Mouse (Mus musculus) lung, embryonic 15.5 days (tissue): ENCODE data around the gene Emc4. TPM values are rescaled to one million over a fixed set of nuclear protein-coding genes. Genes with fewer than 3 reads are reported as not detected.
A peak's percentile ranks its signal among the peaks of the same experiment; 100 is the strongest.

Experiments used
- ATAC-seq: fragments of 200-750 bp; cut with Nextera tagmentation; 2 replicates; pipeline ENCODE4 v1.8.0; 2017; ENCODE audit warnings: moderate number of reproducible peaks, borderline replicate concordance; ENCODE audit not compliant: low FRiP score, low TSS enrichment; ENCODE audit errors: extremely low read depth
- H3K27ac ChIP-seq: fragments of 300-500 bp; sonication (generic); 2 replicates; pipeline ENCODE4 v1.5.1; 2015; ENCODE audit warnings: moderate library complexity, mild to moderate bottlenecking, inconsistent platforms
- H3K27me3 ChIP-seq: fragments of 300-500 bp; sonication (generic); 2 replicates; pipeline ENCODE4 v1.6.1; 2015; ENCODE audit warnings: inconsistent platforms
- H3K36me3 ChIP-seq: fragments of 300-500 bp; sonication (generic); 2 replicates; pipeline ENCODE4 v1.6.1; 2015; ENCODE audit warnings: inconsistent platforms
- H3K4me1 ChIP-seq: fragments of 300-500 bp; sonication (generic); 2 replicates; pipeline ENCODE4 v1.6.1; 2015; ENCODE audit warnings: inconsistent platforms
- H3K4me2 ChIP-seq: fragments of 300-500 bp; sonication (generic); 2 replicates; pipeline ENCODE4 v1.6.1; 2015; ENCODE audit warnings: inconsistent platforms, mild to moderate bottlenecking, moderate library complexity
- H3K4me3 ChIP-seq: fragments of 300-500 bp; sonication (generic); 2 replicates; pipeline ENCODE4 v1.5.1; 2015; ENCODE audit warnings: mild to moderate bottlenecking, inconsistent platforms
- H3K9ac ChIP-seq: fragments of 300-500 bp; sonication (generic); 2 replicates; pipeline ENCODE4 v1.6.1; 2015; ENCODE audit warnings: inconsistent platforms
- H3K9me3 ChIP-seq: fragments of 300-500 bp; sonication (generic); 2 replicates; pipeline ENCODE4 v1.6.1; 2016; ENCODE audit warnings: inconsistent platforms
- WGBS: fragments of 180-500 bp; shearing (Covaris S2); methylation state at CpG from one replicate; pipeline ENCODE4 v1.1.7; 2015; 5-methylcytosine and 5-hydroxymethylcytosine counted together
- polyA plus RNA-seq: library from polyadenylated mRNA; unstranded; fragments of >200 nt; fragmentation: Nextera tagmentation; extraction: Ambion mirVana; gene quantifications from 2 replicates; pipeline ENCODE4 v1.2.1, GENCODE M21; 2015

Emc4 gene
- polyA plus RNA-seq, result 107 and 113 TPM in 2 replicates

DNA sequence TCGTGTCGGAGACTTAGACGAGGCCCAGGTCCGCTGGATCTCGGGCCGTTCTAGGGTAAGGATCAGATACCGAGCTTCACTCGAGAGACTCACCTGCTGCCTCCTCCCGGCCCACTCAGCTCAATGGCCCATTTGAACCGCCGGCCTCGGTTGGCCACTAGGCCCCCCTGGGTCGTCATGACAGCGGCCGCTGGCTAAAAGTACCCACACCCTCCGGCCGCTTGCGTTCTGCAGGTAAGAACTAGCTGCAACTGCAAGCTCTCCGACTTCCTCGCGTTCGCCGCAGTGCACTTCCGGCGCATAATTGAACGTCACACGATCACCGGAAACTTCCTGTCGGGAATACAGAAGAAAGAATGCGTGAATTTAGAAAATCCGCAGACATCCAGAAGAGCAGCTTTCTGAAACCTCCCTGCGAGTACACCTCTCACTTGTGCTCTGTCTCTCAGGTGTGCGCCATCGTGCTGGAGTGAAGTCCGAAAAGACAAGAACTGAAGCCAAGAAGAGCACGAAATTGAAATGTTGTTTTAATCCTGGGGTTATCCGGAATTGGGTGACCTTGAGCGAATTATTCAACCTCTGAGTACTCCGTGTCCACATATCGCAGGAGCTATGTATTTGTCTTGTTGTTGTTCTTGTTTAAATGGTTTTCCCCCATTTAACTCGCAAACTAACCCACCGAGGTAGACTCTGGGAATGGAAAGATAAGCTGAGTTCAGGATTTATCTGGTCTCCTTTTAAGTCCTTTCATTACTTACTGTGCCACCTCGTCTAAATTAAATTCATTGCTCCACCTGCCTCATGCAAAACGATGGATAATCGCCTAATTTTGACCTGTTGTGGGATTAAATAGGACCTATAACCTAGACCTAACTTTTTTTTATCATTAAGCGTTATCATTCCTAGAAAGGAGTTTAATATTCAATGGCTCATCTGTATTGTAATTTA, at the start of gene Emc4:
TSS of gene Emc4 (minus strand) at position 302 of the 948 bp plus-strand sequence.
- Histone ChIP-seq H3K4me1 (peaks cover 13% of the 10 kb centered on the region), H3K4me2 (peak within 1 kb of the TSS; percentile 75), H3K36me3 (peaks cover 17% of the 10 kb centered on the region), H3K4me3 (peak within 1 kb of the TSS; percentile 81), H3K9ac (peak within 1 kb of the TSS; percentile 88), H3K9me3 (no peaks in the 10 kb centered on the region), H3K27ac (peak within 1 kb of the TSS; percentile 82), H3K27me3 (no peaks in the 10 kb centered on the region)
- 1% methylated on average over 46 of the region's 46 CpGs for WGBS
- peak; percentile 83 for ATAC-seq

DNA sequence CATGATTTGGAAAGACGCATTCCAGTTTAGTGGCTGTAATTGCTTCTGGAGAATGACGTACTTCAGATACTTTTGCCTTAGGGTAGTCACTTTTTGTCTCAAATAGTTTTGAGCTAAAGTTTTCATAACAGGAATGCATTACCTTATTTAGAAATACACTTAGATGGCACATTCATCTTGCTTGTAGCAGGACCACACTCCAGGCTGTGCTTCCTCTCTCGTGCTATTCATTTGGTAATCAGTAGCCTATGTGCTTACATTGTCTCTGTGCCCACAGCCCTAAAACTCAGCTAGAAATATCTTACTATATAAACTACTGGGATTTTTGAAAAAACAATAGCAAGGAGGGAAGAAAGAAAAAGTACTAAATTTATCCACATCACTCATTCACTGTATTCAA, 39.2 kb upstream of the Emc4 start:
- no peak overlapping the region for H3K27ac ChIP-seq
- no peak overlapping the region for H3K9ac ChIP-seq
- H3K4me2 ChIP-seq, result no peak overlapping the region
- H3K27me3 ChIP-seq, result no peaks in the 10 kb centered on the region
- no peaks in the 10 kb centered on the region for H3K4me1 ChIP-seq
- H3K36me3 ChIP-seq, result peaks cover 28% of the 10 kb centered on the region
- 85% methylated on average over 3 of the region's 3 CpGs for WGBS
- H3K4me3 ChIP-seq, result no peak overlapping the region
- no peaks in the 10 kb centered on the region for H3K9me3 ChIP-seq
- ATAC-seq, result no peak

DNA sequence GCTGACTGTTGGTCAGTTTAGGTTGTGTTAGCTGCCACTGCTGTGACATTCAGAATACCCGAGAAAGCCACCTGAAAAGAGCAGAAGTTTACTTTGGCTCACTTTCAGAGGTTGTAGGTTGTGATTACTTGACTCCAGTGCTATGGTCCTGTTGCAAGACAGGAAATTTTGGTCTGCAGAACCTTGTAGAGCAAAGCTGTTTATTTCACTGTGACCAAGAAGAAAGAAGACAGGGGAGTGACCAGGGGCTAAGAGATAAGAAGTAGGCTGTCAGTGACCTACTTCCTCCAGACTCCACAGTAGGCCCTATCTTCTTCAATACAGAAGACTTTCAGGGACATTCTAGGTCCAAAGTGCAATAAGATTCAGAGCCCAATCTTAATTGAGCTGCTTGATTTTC, 28.8 kb upstream of the Emc4 start:
- H3K9ac ChIP-seq, result no peak overlapping the region
- WGBS, result 53% methylated on average over 1 of the region's 1 CpGs
- no peaks in the 10 kb centered on the region for H3K9me3 ChIP-seq
- H3K36me3 ChIP-seq, result no peaks in the 10 kb centered on the region
- H3K4me2 ChIP-seq, result no peak overlapping the region
- ATAC-seq, result no peak
- H3K27ac ChIP-seq, result no peak overlapping the region
- no peaks in the 10 kb centered on the region for H3K4me1 ChIP-seq
- H3K4me3 ChIP-seq, result no peak overlapping the region
- no peaks in the 10 kb centered on the region for H3K27me3 ChIP-seq

DNA sequence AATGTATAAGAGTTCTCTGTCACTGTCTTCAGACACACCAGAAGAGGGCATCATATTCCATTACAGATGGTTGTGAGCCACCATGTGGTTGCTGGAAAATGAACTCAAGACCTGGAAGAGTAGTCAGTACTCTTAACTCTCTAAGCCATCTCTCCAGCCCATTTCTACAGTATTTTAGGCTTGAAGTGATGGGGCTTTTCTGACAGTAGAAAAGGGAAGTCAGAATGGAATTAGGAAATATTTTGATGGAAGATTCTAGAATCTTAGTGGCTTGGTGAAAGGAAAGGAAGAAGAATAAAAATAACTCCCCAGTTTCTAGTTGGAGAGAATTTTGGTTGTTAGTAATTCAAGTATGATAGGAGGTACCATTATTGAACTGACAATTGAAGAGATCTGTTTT, 26.1 kb upstream of the Emc4 start:
- Histone ChIP-seq H3K9me3 (no peaks in the 10 kb centered on the region), H3K4me1 (peaks cover 3% of the 10 kb centered on the region; the same call in 1 of the 2 replicates), H3K9ac (no peak overlapping the region), H3K36me3 (no peaks in the 10 kb centered on the region), H3K4me3 (no peak overlapping the region), H3K27me3 (no peaks in the 10 kb centered on the region), H3K4me2 (no peak overlapping the region), H3K27ac (no peak overlapping the region)
- no peak for ATAC-seq

DNA sequence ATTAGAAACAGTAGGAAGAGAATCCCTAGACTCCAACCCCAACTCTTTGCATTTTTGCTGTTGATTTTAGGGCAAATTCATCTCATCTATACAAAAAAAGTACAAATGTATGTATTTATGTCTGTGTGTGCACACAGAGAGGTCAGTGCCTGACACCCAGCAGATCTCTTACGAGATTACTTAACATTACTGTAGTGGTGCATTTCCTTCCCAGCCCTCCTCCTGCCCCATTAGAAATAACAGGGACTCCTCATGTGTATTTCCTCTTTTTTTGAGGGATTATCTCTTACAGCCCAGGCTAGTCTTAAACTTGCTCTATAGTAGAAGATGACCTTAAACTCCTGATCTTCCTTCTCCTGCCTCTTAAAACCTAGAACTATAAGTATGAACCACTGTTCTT, 24.9 kb upstream of the Emc4 start:
- Histone ChIP-seq H3K9me3 (no peaks in the 10 kb centered on the region), H3K4me3 (no peak overlapping the region), H3K4me2 (no peak overlapping the region), H3K27ac (no peak overlapping the region), H3K27me3 (no peaks in the 10 kb centered on the region), H3K4me1 (peaks cover 3% of the 10 kb centered on the region; the same call in 1 of the 2 replicates), H3K9ac (no peak overlapping the region), H3K36me3 (no peaks in the 10 kb centered on the region)
- no peak for ATAC-seq
- WGBS, result 79% methylated on average over 1 of the region's 1 CpGs

DNA sequence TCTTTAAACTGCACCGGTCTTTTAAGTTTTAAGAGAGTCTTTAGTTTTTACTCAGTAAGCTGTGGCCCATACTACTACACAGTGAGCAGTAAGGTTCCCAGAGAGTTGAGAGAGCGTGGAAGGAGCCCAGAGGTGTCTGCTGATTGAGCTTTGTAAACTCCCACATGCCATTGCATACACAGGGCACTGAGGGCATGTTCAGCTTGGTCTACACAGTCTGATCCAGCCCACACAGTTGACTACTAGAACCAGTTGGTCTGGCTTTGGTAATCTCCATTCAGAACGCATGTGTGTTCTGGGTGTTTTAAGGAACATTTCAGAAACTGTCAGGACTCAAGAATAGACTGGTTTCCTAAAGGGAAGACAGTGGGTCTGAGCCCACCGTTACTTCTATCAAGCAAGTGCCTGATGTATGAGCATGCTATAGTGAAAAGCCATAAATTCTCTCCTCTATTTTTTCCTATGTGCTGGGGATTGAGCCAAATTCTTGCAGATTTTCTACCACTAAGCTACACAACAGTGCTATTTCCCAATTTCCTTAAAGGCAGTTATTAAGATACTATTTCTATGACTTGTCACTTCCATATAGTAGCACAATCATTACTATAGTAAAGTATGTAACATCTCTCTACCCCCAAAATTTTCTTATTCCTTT, 23.6 kb upstream of the Emc4 start:
- peaks cover 3% of the 10 kb centered on the region; the same call in 1 of the 2 replicates for H3K4me1 ChIP-seq
- no peaks in the 10 kb centered on the region for H3K36me3 ChIP-seq
- no peak overlapping the region for H3K27ac ChIP-seq
- H3K9ac ChIP-seq, result no peak overlapping the region
- H3K9me3 ChIP-seq, result no peaks in the 10 kb centered on the region
- H3K27me3 ChIP-seq, result no peaks in the 10 kb centered on the region
- WGBS, result 74% methylated on average over 4 of the region's 4 CpGs
- no peak overlapping the region for H3K4me2 ChIP-seq
- no peak overlapping the region for H3K4me3 ChIP-seq
- no peak for ATAC-seq

DNA sequence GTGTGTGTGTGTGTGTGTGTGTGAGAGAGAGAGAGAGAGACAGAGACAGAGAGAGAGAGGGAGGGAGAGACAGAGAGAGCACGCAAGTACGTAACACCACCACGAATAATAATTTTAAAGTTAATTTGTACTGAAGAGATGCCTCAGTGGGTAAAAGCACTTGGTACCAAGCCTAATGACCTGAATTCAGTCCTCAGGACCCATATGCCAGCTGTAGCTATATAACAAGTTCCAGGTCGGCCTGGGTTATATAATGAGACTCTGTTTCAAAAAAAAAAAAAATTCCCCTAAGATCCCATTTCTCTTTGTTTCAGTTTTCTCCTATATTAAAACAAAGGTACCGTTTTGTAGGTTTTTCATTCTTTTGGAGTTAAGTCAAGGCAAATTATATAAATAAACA, 23.0 kb upstream of the Emc4 start:
- no peak overlapping the region for H3K27ac ChIP-seq
- H3K9ac ChIP-seq, result no peak overlapping the region
- H3K9me3 ChIP-seq, result no peaks in the 10 kb centered on the region
- no peaks in the 10 kb centered on the region for H3K36me3 ChIP-seq
- H3K4me2 ChIP-seq, result no peak overlapping the region
- WGBS, result 83% methylated on average over 5 of the region's 5 CpGs
- H3K4me3 ChIP-seq, result no peak overlapping the region
- no peaks in the 10 kb centered on the region for H3K27me3 ChIP-seq
- peaks cover 3% of the 10 kb centered on the region; the same call in 1 of the 2 replicates for H3K4me1 ChIP-seq
- no peak for ATAC-seq

DNA sequence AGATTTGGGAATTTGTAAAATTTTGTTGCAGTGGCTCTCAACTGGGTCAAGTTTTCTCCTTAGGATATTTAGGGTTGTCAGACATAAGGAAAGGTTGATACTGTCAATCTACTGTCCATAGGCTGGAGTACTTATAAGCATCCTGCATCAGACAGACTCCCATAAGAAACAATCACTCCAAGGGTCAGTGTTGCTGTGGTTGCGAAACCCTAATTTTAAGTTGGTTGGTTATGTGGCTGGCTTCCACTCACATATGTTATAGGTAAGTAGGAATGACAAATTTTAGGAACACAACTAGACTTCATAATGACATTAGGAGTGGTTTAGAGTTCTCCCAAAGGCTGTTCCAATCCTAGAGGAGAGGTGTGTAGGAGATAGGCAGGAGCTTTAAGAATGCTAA, 13.4 kb upstream of the Emc4 start:
- 97% methylated on average over 1 of the region's 1 CpGs for WGBS
- peaks cover 12% of the 10 kb centered on the region for H3K4me1 ChIP-seq
- ATAC-seq, result no peak

DNA sequence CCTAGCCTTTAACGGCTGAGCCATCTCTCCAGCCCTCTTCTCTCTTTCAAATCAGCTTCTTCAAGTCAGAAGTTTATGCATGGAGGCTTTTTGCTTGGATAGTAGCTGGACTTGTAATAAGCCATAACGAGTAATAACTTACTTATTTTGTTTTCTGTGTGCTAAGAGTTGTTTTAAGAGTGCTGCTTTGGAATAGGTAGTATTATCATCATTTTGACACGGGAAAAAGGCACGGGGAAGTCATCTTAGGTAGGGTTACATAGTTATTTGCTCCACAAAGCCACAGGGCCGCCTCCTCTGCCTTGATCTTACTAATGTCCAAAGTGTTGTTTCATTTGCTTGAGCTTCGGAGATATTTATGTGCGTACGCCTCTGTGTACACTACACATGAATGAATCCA, 12.3 kb upstream of the Emc4 start:
- Histone ChIP-seq H3K27ac (no peak overlapping the region), H3K4me2 (peak overlapping the region; percentile 65), H3K4me3 (peak overlapping the region; percentile 98), H3K9me3 (no peaks in the 10 kb centered on the region), H3K36me3 (no peaks in the 10 kb centered on the region), H3K27me3 (no peaks in the 10 kb centered on the region), H3K4me1 (peaks cover 12% of the 10 kb centered on the region), H3K9ac (peak overlapping the region; percentile 97)
- WGBS, result 34% methylated on average over 8 of the region's 8 CpGs
- ATAC-seq, result no peak

More for the DNA sequence above, 13.4 kb upstream of the Emc4 start:
- no peak overlapping the region for H3K9ac ChIP-seq
- H3K9me3 ChIP-seq, result no peaks in the 10 kb centered on the region
- H3K4me2 ChIP-seq, result no peak overlapping the region
- H3K27me3 ChIP-seq, result no peaks in the 10 kb centered on the region
- no peaks in the 10 kb centered on the region for H3K36me3 ChIP-seq
- no peak overlapping the region for H3K27ac ChIP-seq
- no peak overlapping the region for H3K4me3 ChIP-seq

DNA sequence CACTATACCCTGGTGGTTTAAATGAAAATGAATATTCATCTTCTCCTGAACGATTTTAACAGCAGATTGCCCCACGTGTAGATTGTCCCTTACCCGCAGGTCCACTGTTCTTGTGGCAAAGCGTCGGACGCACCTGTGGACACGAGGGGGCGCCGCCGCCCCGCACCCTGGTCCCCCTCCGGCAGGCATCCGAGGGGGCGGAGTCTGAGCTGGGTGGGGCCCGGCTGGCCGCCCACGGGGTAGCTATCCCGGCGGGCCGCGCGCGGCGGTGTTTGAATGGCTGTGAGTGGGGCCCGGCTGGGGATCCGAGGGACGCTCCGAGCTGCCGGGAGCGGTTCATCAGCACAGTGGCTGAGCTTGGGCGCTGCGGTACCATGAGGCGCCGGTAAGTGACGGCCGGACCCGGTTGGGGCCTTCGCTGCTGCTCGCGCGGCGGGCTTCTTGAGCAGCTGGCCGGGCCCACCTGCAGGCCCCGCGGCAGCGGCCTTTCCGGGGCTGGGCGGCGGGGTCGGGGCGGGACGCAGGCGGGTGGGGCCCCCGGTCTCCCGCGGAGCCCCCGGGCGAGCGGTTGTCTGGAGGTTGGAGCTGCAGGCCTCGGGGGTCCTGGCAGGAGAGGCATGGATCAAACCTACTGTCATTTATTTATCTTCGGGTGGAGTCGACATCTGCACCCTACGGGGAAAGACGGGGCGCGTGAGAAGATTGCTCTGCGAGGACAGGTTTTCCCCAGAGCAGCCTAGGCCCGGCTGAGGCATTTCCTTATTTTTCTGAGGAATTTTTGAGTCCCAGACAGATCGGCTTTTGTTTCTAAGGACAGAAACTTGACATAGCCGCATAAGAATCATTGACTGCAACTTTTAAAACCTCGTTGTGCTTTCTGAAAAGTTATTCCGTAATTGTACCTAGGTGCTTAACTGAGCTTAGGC, 11.4 kb upstream of the Emc4 start, which contains the start of gene Katnbl1:
TSS of gene Katnbl1 (plus strand) at position 239 of the 926 bp plus-strand sequence.
- ATAC-seq, result peak; percentile 100
- WGBS, result under 1% methylated on average over 71 of the region's 72 CpGs
- Histone ChIP-seq H3K4me1 (peaks cover 12% of the 10 kb centered on the region), H3K9me3 (no peaks in the 10 kb centered on the region), H3K4me3 (peak within 1 kb of the TSS; percentile 98), H3K36me3 (no peaks in the 10 kb centered on the region), H3K27ac (peak within 1 kb of the TSS; percentile 81), H3K9ac (peak within 1 kb of the TSS; percentile 97), H3K27me3 (no peaks in the 10 kb centered on the region), H3K4me2 (peak within 1 kb of the TSS; percentile 65)

DNA sequence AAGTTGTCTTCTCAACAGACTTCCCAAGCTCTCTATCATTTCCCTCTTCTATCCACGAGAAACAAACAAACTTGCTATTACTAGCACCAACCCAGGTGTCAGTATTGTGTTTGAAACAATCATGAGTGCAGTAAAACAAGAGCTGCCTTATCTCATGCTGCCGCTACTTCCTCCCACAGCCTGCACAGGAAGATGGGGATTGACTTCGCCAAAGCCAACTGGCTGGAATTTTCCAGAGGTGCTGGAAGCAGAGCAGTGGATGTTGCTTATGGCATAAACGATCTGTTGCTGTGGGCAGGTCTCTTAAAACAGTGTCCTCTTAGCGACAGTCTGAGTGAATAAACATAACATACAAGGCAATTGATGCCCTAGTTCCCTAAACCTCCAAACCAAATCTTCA, 6.8 kb upstream of the Emc4 start:
- Histone ChIP-seq H3K4me3 (no peak overlapping the region), H3K9me3 (no peaks in the 10 kb centered on the region), H3K27me3 (no peaks in the 10 kb centered on the region), H3K27ac (no peak overlapping the region), H3K36me3 (no peaks in the 10 kb centered on the region), H3K4me2 (no peak overlapping the region), H3K4me1 (no peaks in the 10 kb centered on the region), H3K9ac (no peak overlapping the region)
- WGBS, result 41% methylated on average over 5 of the region's 5 CpGs
- ATAC-seq, result no peak
